Mouse (Mus musculus) right cerebral cortex, postnatal 4 days (tissue): ENCODE results near the gene Kdf1.
A peak's percentile ranks its signal among the peaks of the same experiment; 100 is the strongest.

Experiments used
- DNase-seq: peaks from one replicate; pipeline ENCODE4 v3.0.0-alpha.2; 2022

The Kdf1 gene

DNA sequence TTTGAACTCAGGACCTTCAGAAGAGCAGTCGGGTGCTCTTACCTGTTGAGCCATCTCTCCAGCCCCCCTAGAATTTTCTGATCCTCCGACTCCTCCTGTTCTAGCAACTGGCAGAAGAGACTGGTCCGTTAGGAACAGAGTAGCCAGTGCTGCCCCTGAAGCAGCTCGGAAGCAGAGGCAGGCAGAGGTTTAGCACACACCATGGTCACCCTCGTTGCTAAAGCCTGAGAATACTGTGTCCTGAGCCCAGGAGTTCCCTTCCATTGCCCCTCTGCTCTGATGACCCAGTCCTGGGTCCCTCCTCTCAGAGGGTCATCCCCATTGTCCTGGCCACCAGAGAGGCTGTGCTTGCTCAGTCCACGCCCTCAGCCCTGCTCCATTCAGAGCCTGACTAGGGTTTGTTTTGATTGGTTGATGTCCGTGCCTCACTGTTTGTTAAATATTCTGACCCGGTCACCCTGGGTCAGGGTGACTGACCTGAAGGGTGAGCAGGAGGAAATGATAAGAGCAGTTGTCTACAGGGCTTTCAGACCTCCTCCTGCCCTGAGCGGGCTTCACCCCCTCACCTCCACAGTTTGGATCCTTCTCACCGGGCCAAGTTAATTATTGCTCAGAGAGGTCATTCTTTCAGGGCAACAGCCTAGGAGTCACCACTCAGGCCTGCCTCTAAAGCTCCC is 38.4 kb downstream of the Kdf1 start:
- no peak for DNase-seq

DNA sequence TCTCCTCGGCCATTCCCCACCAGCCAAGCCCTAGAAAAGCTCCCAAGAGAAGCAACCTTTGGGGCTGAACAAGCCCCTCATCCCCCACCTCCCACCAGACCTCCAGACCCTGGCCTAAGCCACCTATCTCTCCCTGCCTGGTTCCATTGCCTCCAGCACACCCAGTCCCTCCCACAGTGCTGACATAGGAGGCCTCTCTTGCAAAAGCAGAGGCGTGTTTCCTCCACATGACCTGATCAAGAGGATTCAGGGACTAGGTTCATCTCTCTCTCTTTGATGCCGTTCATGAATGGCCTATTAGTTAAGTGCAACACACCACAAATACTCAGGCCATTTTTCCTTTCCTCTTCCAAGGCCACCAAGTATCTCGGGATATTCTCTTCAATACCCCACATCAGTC is 41.1 kb downstream of the Kdf1 start:
- DNase-seq: no peak

- no peak for DNase-seq
Measured at GRCm38 (mm10) chr4:133561622-133562021, 42.9 kb downstream of the Kdf1 start.

DNA sequence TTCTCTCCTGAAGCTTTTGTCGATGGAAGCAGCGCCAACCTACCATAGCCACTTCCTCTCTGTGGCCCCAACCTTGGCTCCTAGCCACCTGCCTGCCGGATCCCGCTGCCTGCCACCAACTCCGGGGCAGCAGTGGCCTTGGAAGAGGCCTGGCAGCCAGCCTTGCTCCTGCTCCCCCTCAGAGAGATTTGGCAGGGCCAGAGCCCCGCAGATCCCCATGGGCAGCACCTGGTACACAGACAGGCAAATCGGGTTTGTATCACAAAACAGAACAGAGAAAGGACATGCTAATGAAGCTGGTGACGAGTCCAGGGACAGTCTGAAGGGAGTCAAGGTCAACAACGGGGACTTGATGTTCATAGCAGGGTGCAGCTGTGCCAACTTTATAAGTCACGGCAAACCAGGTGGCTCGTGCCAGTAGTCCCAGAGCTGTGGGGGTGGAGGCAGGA is 44.4 kb downstream of the Kdf1 start:
- DNase-seq: peak; percentile 19

DNA sequence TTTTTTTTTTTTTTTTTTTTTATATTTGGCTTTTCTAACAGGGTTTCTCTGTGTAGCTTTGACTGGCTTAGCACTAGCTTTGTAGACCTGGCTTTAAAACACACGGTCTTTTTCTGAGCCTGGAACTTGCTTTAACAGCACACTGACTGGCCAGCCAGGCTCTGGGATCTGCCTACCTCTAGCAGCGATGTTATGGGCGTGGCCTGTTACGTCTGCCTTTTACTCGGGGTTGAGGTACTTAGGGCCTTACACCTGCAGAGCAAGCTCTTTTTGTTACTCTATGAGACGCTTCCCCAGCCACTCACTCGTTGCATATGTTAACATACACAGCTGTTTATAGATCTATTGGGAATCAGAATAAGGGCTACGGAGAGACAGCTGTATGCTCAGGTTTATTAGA is 48.5 kb downstream of the Kdf1 start:
- no peak for DNase-seq

DNA sequence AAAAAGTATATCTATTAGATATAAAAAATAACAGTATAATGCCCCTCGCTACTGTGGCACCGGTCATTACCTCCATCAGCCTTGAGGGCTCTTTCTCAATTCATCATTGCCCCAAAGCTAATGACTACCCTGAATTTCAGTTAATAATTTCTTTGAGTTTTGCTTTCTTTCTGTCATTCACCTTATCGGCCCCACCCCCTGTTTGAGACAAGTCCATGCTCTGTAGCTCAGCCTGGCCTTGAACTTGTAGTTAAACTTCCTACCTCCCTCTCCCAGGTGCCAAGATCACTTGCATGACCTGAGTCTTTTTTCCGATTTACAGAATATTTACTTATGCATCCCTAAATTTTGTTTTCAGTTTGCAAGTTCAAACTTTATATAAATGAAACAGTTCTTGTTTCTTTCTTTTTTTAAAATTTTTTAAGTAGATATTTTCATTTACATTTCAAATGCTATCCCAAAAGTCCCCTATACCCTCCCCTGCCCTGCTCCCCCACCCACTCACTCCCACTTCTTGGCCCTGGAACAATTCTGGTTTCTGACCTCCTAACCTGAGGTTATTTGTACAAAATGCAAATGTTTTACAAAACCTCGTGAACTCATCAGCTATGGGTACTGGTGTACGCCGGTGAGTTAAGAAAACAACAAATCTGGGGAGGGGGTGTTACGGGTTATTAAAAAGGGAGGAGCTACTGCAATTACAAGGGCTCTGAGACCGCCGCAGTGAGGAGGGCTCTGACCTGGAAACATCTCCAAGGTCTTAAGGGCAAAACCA is 50.7 kb downstream of the Kdf1 start:
- DNase-seq: no peak

DNA sequence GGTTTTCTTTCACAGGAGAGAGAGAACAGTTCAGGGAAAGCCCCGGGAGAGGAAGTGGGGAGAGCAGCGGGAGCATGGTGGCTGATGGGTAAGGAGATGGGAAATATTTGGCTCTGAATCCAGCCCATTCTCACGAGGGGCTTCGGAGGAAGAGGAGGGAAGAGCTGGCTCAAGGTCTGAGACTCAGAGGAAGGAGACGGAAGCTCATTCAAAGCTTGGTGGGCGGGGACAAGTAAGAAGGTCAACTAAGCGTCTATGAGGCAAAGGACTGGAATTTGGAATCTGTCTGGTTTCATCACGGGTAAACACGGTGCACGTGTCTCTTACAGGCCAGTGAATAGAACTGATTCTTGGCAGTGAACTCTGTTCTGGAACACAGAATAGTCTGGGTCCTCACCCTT is 51.3 kb downstream of the Kdf1 start:
- DNase-seq: no peak

DNA sequence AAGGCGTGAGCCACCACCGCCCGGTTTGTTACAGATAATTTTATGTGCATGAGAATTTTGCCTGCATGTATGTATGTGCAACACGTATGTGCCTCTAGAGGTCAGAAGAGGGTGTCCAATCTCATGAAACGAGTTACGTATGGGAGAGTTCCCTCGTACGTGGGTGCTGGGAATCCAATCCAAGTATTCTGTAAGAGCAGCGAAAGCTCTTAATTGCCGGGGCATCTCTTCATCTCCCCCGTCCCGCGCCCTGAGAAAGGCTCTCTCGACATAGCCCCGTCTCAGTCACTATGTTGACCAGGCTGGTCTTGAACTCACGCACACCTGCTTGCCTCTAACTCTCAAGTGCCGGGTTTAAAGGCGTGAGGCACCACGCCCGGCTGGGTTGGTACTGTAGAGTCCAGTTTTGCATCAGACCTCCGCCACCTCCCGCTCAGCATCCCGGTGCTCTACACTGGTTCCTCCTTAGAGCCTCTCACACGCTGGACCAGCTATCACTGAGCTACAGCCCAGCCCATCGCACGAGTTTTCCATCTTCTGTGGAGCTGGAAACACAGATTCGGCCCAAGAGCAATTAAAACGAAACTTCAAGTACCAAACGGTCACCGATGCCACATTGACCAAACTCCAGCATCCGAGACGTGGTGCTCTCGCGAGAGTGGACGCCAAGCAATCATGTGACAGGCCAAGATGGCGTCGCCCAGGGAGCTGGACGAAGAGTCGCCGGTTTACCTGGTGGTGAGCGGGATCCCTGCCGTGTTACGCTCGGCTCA is 55.5 kb downstream of the Kdf1 start, which contains the start of gene Gpatch3:
Gpatch3 (plus strand) TSS at position 676 of the 773 bp plus-strand sequence.
- peak; percentile 88 for DNase-seq

- DNase-seq: no peak
Measured at GRCm38 (mm10) chr4:133574843-133575202, 56.1 kb downstream of the Kdf1 start.

GRCm38 (mm10) chr4:133577983-133578382 is 59.2 kb downstream of the Kdf1 start:
- DNase-seq: no peak
